Mouse (Mus musculus): ENCODE results near the gene Zbtb7a.

- TF ChIP-seq CTCF (IDR thresholded peaks at IDR 0.05; ENCODE audit: borderline replicate concordance, extremely low read depth, insufficient read depth, insufficient read length) = no peak
- TF ChIP-seq POLR2A (IDR thresholded peaks at IDR 0.05; ENCODE audit: borderline replicate concordance, extremely low read depth, insufficient read depth, insufficient read length, poor library complexity, severe bottlenecking) = no peak
These were observed 61.5 kb downstream of the Zbtb7a start for GRCm38 (mm10) chr10:81196470-81197065.

Data from brain, embryonic 14.5 days (tissue).